Mouse (Mus musculus): Measurements from ENCODE around the gene Pde4d. TPM values are rescaled to one million over a fixed set of nuclear protein-coding genes. Genes with fewer than 3 reads are reported as not detected.

Gene Pde4d
- total and polyA plus RNA-seq, 3 experiments, result 18.5 to 18.8 TPM; not detected in 1

- no peak overlapping the region for H3K4me3 ChIP-seq (ENCODE audit: control insufficient read depth in 1 of 2, insufficient read depth in 1 of 2, low read depth in 2 of 2, low read length in 2 of 2)
- H3K9ac ChIP-seq (ENCODE audit: control insufficient read depth, low read depth, low read length, poor library complexity, severe bottlenecking), result no peak overlapping the region
- H3K27me3 ChIP-seq (ENCODE audit: control insufficient read depth in 1 of 2, insufficient read depth in 2 of 2, low read length in 2 of 2), result peaks cover 2% of the 10 kb centered on the region in 2 experiments; a peak in 2 of 4 replicates
- no peak for TF ChIP-seq RAD21 (IDR thresholded peaks at IDR 0.05; ENCODE audit: low read depth, low read length)
- no peak for TF ChIP-seq ZC3H11A (IDR thresholded peaks at IDR 0.05; ENCODE audit: low read depth, low read length)
- no peak for TF ChIP-seq BHLHE40 (IDR thresholded peaks at IDR 0.05; ENCODE audit: borderline replicate concordance, low read depth, low read length)
- TF ChIP-seq SMC3 (IDR thresholded peaks at IDR 0.05; ENCODE audit: low read depth, low read length), result no peak
- no peak for TF ChIP-seq KAT2A (conservative IDR thresholded peaks at IDR 0.05; ENCODE audit: low read depth, low read length)
- no peaks in the 10 kb centered on the region for H3K4me1 ChIP-seq (ENCODE audit: control insufficient read depth in 1 of 2, insufficient read depth in 2 of 2, low read length in 2 of 2)
- no peak for DNase-seq (ENCODE audit: low read depth, low spot score)
- H3K27ac ChIP-seq (ENCODE audit: control insufficient read depth, low read depth, low read length), result no peak overlapping the region
- no peaks in the 10 kb centered on the region for H3K36me3 ChIP-seq (ENCODE audit: control insufficient read depth in 1 of 2, insufficient read depth in 2 of 2, low read length in 2 of 2)
- no peaks in the 10 kb centered on the region for H3K9me3 ChIP-seq (replicated peaks; ENCODE audit: insufficient read depth, low read length)
- no peaks in the 10 kb centered on the region for H3K79me2 ChIP-seq (ENCODE audit: control insufficient read depth, insufficient read depth, low read length, poor library complexity)
These were observed 904.3 kb downstream of the Pde4d start for GRCm38 (mm10) chr13:109354017-109354416.

DNA sequence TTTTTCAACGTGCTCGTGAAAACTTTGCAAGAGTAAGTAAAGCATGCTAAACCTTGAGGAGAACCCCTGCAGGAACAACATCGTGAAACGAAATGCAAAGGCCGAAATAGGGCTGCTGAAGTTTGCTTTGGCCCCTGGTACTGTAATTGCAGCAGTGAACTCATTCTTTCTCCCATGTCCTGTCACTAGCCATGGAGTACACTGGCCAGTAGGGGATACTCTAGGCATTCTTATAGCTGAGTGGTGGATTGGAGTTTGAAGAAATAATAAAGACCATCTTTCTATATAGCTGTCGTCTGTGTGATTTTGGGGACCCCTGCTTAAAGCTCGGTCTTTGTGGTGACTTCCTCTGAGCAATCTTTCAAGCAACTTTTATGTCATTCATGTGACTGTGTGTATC lies 906.5 kb downstream of the Pde4d start:
- TF ChIP-seq GATA1 (IDR thresholded peaks at IDR 0.05; ENCODE audit: low read depth, low read length) (no peak), CHD2 (IDR thresholded peaks at IDR 0.05; ENCODE audit: low read length) (no peak), JUND (IDR thresholded peaks at IDR 0.05; ENCODE audit: low read depth, low read length) (no peak), RCOR1 (IDR thresholded peaks at IDR 0.05; ENCODE audit: low read depth, low read length) (no peak), SMC3 (IDR thresholded peaks at IDR 0.05; ENCODE audit: low read depth, low read length) (no peak), UBTF (IDR thresholded peaks at IDR 0.05; ENCODE audit: borderline replicate concordance, insufficient read depth, low read depth, low read length) (no peak), KAT2A (conservative IDR thresholded peaks at IDR 0.05; ENCODE audit: low read depth, low read length) (no peak), MYC (IDR thresholded peaks at IDR 0.05; ENCODE audit: low read depth, low read length) (no peak), USF2 (IDR thresholded peaks at IDR 0.05; ENCODE audit: borderline replicate concordance in 1 of 2, insufficient read depth in 1 of 2, low read depth in 1 of 2, low read length in 2 of 2) (no peak), TCF12 (IDR thresholded peaks at IDR 0.05; ENCODE audit: low read depth, low read length) (no peak), ZC3H11A (IDR thresholded peaks at IDR 0.05; ENCODE audit: low read depth, low read length) (no peak), SIN3A (IDR thresholded peaks at IDR 0.05; ENCODE audit: low read length) (no peak), E2F4 (IDR thresholded peaks at IDR 0.05; ENCODE audit: borderline replicate concordance, low read depth, low read length) (no peak), ETS1 (IDR thresholded peaks at IDR 0.05; ENCODE audit: low read depth, low read length) (no peak), MAFK (IDR thresholded peaks at IDR 0.05; ENCODE audit: borderline replicate concordance, low read depth, low read length) (no peak), ZKSCAN1 (IDR thresholded peaks at IDR 0.05; ENCODE audit: low read depth, low read length) (no peak), MEF2A (IDR thresholded peaks at IDR 0.05; ENCODE audit: extremely low read depth, insufficient replicate concordance, low read depth, low read length, poor library complexity, severe bottlenecking) (no peak)
- Histone ChIP-seq H3K36me3 (ENCODE audit: control insufficient read depth in 1 of 2, insufficient read depth in 2 of 2, low read length in 2 of 2) (no peaks in the 10 kb centered on the region), H3K9ac (ENCODE audit: control insufficient read depth, low read depth, low read length, poor library complexity, severe bottlenecking) (no peak overlapping the region), H3K4me1 (ENCODE audit: control insufficient read depth in 1 of 2, insufficient read depth in 2 of 2, low read length in 2 of 2) (no peaks in the 10 kb centered on the region), H3K79me2 (ENCODE audit: control insufficient read depth, insufficient read depth, low read length, poor library complexity) (no peaks in the 10 kb centered on the region), H3K27me3 (ENCODE audit: control insufficient read depth in 1 of 2, insufficient read depth in 2 of 2, low read length in 2 of 2) (peaks cover 2% of the 10 kb centered on the region in 2 experiments; a peak in 2 of 4 replicates), H3K27ac (ENCODE audit: control insufficient read depth, low read depth, low read length) (no peak overlapping the region), H3K4me3 (ENCODE audit: control insufficient read depth in 1 of 2, insufficient read depth in 1 of 2, low read depth in 2 of 2, low read length in 2 of 2) (no peak overlapping the region), H3K9me3 (replicated peaks; ENCODE audit: insufficient read depth, low read length) (no peaks in the 10 kb centered on the region)
- no peak for DNase-seq (ENCODE audit: low read depth, low spot score)

Data from MEL (cell line).